Mouse (Mus musculus) thymus, adult 2 months (tissue): ENCODE results near the gene Srsf10.
A peak's percentile ranks its signal among the peaks of the same experiment; 100 is the strongest.

Experiments used
- CTCF ChIP-seq: fragments of 200-500 bp; IDR thresholded peaks from 2 replicates; pipeline ENCODE4 v1.5.1; 2012; ENCODE audit warnings: mild to moderate bottlenecking, control low read depth, low read length, moderate library complexity, borderline replicate concordance; ENCODE audit not compliant: control insufficient read depth, poor library complexity, insufficient read depth; ENCODE audit errors: extremely low read depth
- POLR2A ChIP-seq: fragments of 200-500 bp; IDR thresholded peaks from 2 replicates; pipeline ENCODE4 v1.6.1; 2012; ENCODE audit warnings: mild to moderate bottlenecking, low read length, control low read depth, moderate library complexity; ENCODE audit not compliant: control insufficient read depth, poor library complexity, insufficient read depth; ENCODE audit errors: extremely low read depth

DNA sequence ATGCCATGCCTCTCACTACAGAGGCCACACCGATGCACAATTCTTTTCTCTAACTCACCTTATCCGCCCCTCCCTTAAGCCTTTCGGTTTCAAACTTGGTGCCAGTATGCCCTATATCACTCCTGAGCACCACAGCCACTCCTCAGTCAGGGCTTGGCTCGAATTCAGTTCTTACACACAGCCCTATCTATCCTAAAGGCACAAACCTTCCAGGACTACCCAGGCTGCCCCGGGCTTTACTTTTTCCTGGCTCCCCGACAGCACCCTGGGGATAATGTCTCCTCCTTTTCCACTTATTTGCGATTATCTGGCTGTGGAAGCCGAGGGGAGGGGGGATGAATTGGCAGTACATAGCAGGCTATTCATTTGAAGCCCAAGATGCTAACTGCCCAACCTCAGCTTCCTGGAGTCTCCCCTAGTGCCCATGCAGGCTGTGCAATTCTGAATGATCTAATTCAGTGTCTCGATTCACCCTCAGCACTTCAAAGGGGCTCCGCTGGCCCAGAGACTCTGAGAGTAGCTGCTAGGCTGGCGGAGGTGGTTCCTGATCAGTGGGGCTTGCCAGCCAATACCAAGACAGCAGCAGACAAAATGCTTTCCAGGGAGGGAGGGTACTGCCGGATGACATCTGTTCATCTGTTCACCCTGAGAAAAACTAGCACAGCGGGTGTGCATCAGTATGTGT, 5.0 kb upstream of the Srsf10 start:
- no peak for TF ChIP-seq CTCF
- TF ChIP-seq POLR2A: 0 out of 2 replicates have a peak, but pooled peaks have one; percentile 18
